Mouse (Mus musculus): ENCODE measurements around the gene Map3k6.

Map3k6 gene

GRCm38 (mm10) chr4:133281513-133281912, 40.9 kb downstream of the Map3k6 start:
- in situ Hi-C loops (cut with MboI; ENCODE audit: low sequenced_read_pairs), result no loop called here

GRCm38 (mm10) chr4:133281951-133282481, 41.4 kb downstream of the Map3k6 start:
- in situ Hi-C loops (cut with MboI; ENCODE audit: low sequenced_read_pairs), result no loop called here

- in situ Hi-C loops (cut with MboI; ENCODE audit: low sequenced_read_pairs), result no loop called here
Observed at GRCm38 (mm10) chr4:133282656-133283055, 42.0 kb downstream of the Map3k6 start.

- in situ Hi-C loops (cut with MboI; ENCODE audit: low sequenced_read_pairs), result no loop called here
Observed at GRCm38 (mm10) chr4:133285299-133285698, 44.7 kb downstream of the Map3k6 start.

- in situ Hi-C loops (cut with MboI; ENCODE audit: low sequenced_read_pairs), result no loop called here
Observed at GRCm38 (mm10) chr4:133285950-133286349, 45.3 kb downstream of the Map3k6 start.

- in situ Hi-C loops (cut with MboI; ENCODE audit: low sequenced_read_pairs), result no loop called here
Observed at GRCm38 (mm10) chr4:133286476-133287077, 46.0 kb downstream of the Map3k6 start.

GRCm38 (mm10) chr4:133291255-133291654, 50.6 kb downstream of the Map3k6 start:
- in situ Hi-C loops (cut with MboI; ENCODE audit: low sequenced_read_pairs), result no loop called here

GRCm38 (mm10) chr4:133292405-133292804, 51.8 kb downstream of the Map3k6 start:
- in situ Hi-C loops (cut with MboI; ENCODE audit: low sequenced_read_pairs), result no loop called here

GRCm38 (mm10) chr4:133292901-133293843, 52.6 kb downstream of the Map3k6 start:
- in situ Hi-C loops (cut with MboI; ENCODE audit: low sequenced_read_pairs), result no loop called here

GRCm38 (mm10) chr4:133294084-133294483, 53.5 kb downstream of the Map3k6 start:
- in situ Hi-C loops (cut with MboI; ENCODE audit: low sequenced_read_pairs), result no loop called here

GRCm38 (mm10) chr4:133297360-133297759, 56.7 kb downstream of the Map3k6 start:
- in situ Hi-C loops (cut with MboI; ENCODE audit: low sequenced_read_pairs), result no loop called here

GRCm38 (mm10) chr4:133297801-133298238, 57.2 kb downstream of the Map3k6 start:
- in situ Hi-C loops (cut with MboI; ENCODE audit: low sequenced_read_pairs), result no loop called here

GRCm38 (mm10) chr4:133298516-133299365, 58.1 kb downstream of the Map3k6 start:
- in situ Hi-C loops (cut with MboI; ENCODE audit: low sequenced_read_pairs), result no loop called here

GRCm38 (mm10) chr4:133299701-133300100, 59.1 kb downstream of the Map3k6 start:
- in situ Hi-C loops (cut with MboI; ENCODE audit: low sequenced_read_pairs), result loop anchor here (5.0 kb wide), 1 partner anchor 292 kb away; no protein-coding TSS in a partner anchor

- in situ Hi-C loops (cut with MboI; ENCODE audit: low sequenced_read_pairs), result loop anchor here (5.0 kb wide), 1 partner anchor 293 kb away; no protein-coding TSS in a partner anchor
Observed at GRCm38 (mm10) chr4:133300421-133300820, 59.8 kb downstream of the Map3k6 start.

GRCm38 (mm10) chr4:133301802-133302201, 61.2 kb downstream of the Map3k6 start:
- in situ Hi-C loops (cut with MboI; ENCODE audit: low sequenced_read_pairs), result loop anchor here (5.0 kb wide), 1 partner anchor 295 kb away; no protein-coding TSS in a partner anchor
